Mouse (Mus musculus) limb, embryonic 14.5 days (tissue): ENCODE results near the gene Rps27rt. TPM values are rescaled to one million over a fixed set of nuclear protein-coding genes. Genes with fewer than 3 reads are reported as not detected.
"Not testable (repeated sequence)": the region's sequence is repeated elsewhere in the genome, so short reads cannot be mapped to it uniquely, and the experiment has no call there.

Experiments
- ATAC-seq: fragments of 200-750 bp; cut with Nextera tagmentation; 2 replicates; pipeline ENCODE4 v1.8.0; 2017; ENCODE audit warnings: low read depth, moderate number of reproducible peaks, moderate TSS enrichment; ENCODE audit not compliant: low FRiP score
- DNase-seq: peaks from one replicate; pipeline ENCODE4 v3.0.0-alpha.2; 2015; ENCODE audit warnings: low spot score
- H3K27ac ChIP-seq: fragments of 300-500 bp; sonication (generic); replicated peaks from 2 replicates; pipeline ENCODE4 v1.5.1; 2014; ENCODE audit warnings: low read depth, mild to moderate bottlenecking, low read length, moderate library complexity, mixed read lengths
- H3K27me3 ChIP-seq: fragments of 300-500 bp; sonication (generic); 2 replicates; pipeline ENCODE4 v1.6.1; 2014; ENCODE audit warnings: low read length, mixed read lengths; ENCODE audit not compliant: control insufficient read depth, insufficient read depth
- H3K36me3 ChIP-seq: fragments of 300-500 bp; sonication (generic); 2 replicates; pipeline ENCODE4 v1.6.1; 2014; ENCODE audit warnings: mild to moderate bottlenecking, low read length, moderate library complexity, mixed read lengths; ENCODE audit not compliant: control insufficient read depth, insufficient read depth
- H3K4me1 ChIP-seq: fragments of 300-500 bp; sonication (generic); 2 replicates; pipeline ENCODE4 v1.6.1; 2014; ENCODE audit warnings: antibody characterized with exemption, low read length, mixed read lengths; ENCODE audit not compliant: control insufficient read depth, insufficient read depth
- H3K4me2 ChIP-seq: fragments of 300-500 bp; sonication (generic); replicated peaks from 2 replicates; pipeline ENCODE4 v1.6.1; 2014; ENCODE audit warnings: low read depth, mild to moderate bottlenecking, low read length, moderate library complexity; ENCODE audit not compliant: severe bottlenecking
- H3K4me3 ChIP-seq: fragments of 300-500 bp; sonication (generic); replicated peaks from 2 replicates; pipeline ENCODE4 v1.5.1; 2014; ENCODE audit warnings: low read length
- H3K9ac ChIP-seq: fragments of 300-500 bp; sonication (generic); 2 replicates; pipeline ENCODE4 v1.6.1; 2014; ENCODE audit warnings: mild to moderate bottlenecking, low read depth, low read length, moderate library complexity; ENCODE audit not compliant: severe bottlenecking
- H3K9me3 ChIP-seq: fragments of 300-500 bp; sonication (generic); 2 replicates; pipeline ENCODE4 v1.6.1; 2016; ENCODE audit warnings: low read length; ENCODE audit not compliant: control insufficient read depth
- POLR2A ChIP-seq: fragments of 200-500 bp; IDR thresholded peaks from 2 replicates; pipeline ENCODE4 v1.8.0; 2012; ENCODE audit warnings: inconsistent platforms, mild to moderate bottlenecking, moderate library complexity, borderline replicate concordance; ENCODE audit not compliant: insufficient read depth, insufficient read length; ENCODE audit errors: extremely low read depth
- WGBS: fragments of 180-500 bp; shearing (Covaris S2); extraction: QIAGEN DNeasy Blood & Tissue Kit; methylation state at CpG from one replicate; pipeline ENCODE4 v1.1.7; 2014; 5-methylcytosine and 5-hydroxymethylcytosine counted together
- polyA plus RNA-seq, 2 experiments: library from polyadenylated mRNA; depleted of rRNA in 1 of 2; stranded (reverse) in 1 of 2; unstranded in 1 of 2; fragments of >200 nt; fragmentation: Nextera tagmentation in 1 of 2; extraction: Ambion mirVana in 1 of 2; gene quantifications; 2 replicates each; pipeline versions ENCODE4 v1.2.1 to v1.2.3; 2012 to 2014

Gene Rps27rt
- polyA plus RNA-seq (2012; rRNA removed) = 50.7 and 51.5 TPM in 2 replicates
- 532 and 574 TPM in 2 replicates for polyA plus RNA-seq (2014; fragmentation: Nextera tagmentation; extraction: Ambion mirVana)

DNA sequence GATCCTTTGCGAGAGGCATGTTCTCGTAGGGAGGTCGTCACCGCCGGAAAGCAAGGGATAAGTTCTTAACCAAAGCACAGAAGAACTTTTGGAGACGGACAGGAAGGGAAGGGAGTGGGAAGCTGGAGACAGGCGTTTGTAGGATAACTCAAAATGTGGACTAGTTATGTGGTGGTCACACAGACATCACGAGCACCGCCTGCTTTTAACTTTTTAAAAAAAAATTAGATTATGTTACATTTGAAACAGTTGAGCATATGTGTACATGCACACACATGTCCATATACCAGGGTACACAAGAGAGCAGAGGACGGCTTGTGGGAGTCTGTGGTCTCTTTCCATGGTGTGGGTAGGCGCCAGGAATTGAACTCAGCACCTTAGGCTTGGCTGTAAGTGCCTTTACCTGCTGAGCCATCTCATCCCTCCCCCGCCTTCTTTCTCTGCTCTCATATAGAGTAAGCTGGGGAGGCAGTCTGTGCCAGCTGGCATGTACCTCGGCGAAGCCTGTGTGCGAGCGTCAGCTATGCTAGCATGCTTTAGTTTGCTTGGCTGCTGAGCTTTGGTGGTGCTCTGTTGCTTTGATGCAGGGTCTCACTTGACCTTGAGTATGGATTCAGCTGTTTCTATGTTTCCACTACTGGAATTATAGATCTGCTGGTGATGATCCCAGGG is at the start of gene Rps27rt:
Rps27rt (minus strand) TSS at position 51 of the 672 bp plus-strand sequence.
- Histone ChIP-seq H3K9ac (no peak within 1 kb of the TSS), H3K27ac (no peak within 1 kb of the TSS), H3K4me1 (peaks cover 15% of the 10 kb centered on the region), H3K9me3 (no peaks in the 10 kb centered on the region), H3K4me3 (no peak within 1 kb of the TSS), H3K27me3 (no peaks in the 10 kb centered on the region), H3K4me2 (no peak within 1 kb of the TSS), H3K36me3 (no peaks in the 10 kb centered on the region)
- no peak for ATAC-seq
- no peak for DNase-seq
- no peak for TF ChIP-seq POLR2A
- 89% methylated on average over 16 of the region's 16 CpGs for WGBS

GRCm38 (mm10) chr9:115031046-115031445 is 48.5 kb upstream of the Rps27rt start:
- 95% methylated on average over 1 of the region's 1 CpGs for WGBS
- not testable (repeated sequence) for DNase-seq, H3K27ac ChIP-seq, H3K9ac ChIP-seq, H3K9me3 ChIP-seq, ATAC-seq, H3K4me2 ChIP-seq, H3K36me3 ChIP-seq, H3K27me3 ChIP-seq, H3K4me3 ChIP-seq, H3K4me1 ChIP-seq

- ATAC-seq (no peak), DNase-seq (no peak)
- H3K27me3 ChIP-seq = no peaks in the 10 kb centered on the region
- H3K4me3 ChIP-seq = no peak overlapping the region
- no peaks in the 10 kb centered on the region for H3K36me3 ChIP-seq
- H3K4me1 ChIP-seq = no peaks in the 10 kb centered on the region
- WGBS = 85% methylated on average over 4 of the region's 4 CpGs
- no peaks in the 10 kb centered on the region for H3K9me3 ChIP-seq
- H3K9ac ChIP-seq = no peak overlapping the region
- TF ChIP-seq POLR2A = no peak
- H3K4me2 ChIP-seq = no peak overlapping the region
- H3K27ac ChIP-seq = no peak overlapping the region
Measured at GRCm38 (mm10) chr9:115030581-115030980, 48.0 kb upstream of the Rps27rt start.

- Histone ChIP-seq H3K27ac (no peak overlapping the region), H3K27me3 (no peaks in the 10 kb centered on the region), H3K9ac (no peak overlapping the region), H3K4me1 (no peaks in the 10 kb centered on the region), H3K36me3 (no peaks in the 10 kb centered on the region), H3K4me2 (no peak overlapping the region), H3K4me3 (no peak overlapping the region), H3K9me3 (no peaks in the 10 kb centered on the region)
- 8% methylated on average over 3 of the region's 3 CpGs for WGBS
- DNase-seq = no peak
- no peak for TF ChIP-seq POLR2A
- ATAC-seq = no peak
Measured at GRCm38 (mm10) chr9:115029307-115029706, 46.8 kb upstream of the Rps27rt start.

DNA sequence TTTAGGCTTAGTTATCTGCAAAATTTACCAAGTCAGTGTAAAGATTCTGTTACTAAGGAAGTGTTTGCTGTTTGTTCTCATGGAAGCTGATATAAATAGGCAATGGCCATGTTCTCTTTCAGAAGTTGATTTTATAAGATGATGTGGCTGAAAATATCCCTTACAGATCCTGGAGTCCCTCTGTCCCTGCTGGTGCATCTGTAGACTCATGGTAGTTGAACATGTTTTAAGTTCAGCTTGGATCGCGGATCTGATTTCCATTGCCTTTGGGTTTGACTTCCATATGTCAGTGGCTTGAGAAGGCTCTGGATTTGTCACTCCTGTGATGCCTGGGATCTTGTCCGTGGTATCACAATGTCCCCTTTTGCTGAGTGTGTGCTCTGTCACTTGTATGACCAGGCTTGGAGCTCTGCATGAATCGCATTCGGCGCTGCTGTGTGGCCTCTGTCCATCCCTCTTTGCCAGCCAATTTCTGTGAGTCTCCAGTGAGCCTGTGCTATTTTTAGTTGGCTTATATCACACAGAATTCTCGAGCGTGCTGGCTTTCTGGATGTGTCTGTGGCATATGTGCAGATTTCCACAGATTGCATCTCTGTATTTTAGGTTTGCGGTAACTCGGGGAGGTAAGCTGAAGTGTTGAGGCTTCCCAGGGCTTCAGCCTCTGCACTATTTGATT is 41.3 kb upstream of the Rps27rt start:
- H3K27me3 ChIP-seq = no peaks in the 10 kb centered on the region
- no peak overlapping the region for H3K27ac ChIP-seq
- H3K4me1 ChIP-seq = no peaks in the 10 kb centered on the region
- no peak for TF ChIP-seq POLR2A
- no peak for ATAC-seq
- H3K9ac ChIP-seq = no peak overlapping the region
- H3K9me3 ChIP-seq = no peaks in the 10 kb centered on the region
- WGBS = 87% methylated on average over 10 of the region's 10 CpGs
- no peak for DNase-seq
- H3K4me2 ChIP-seq = no peak overlapping the region
- no peak overlapping the region for H3K4me3 ChIP-seq
- H3K36me3 ChIP-seq = no peaks in the 10 kb centered on the region
